Mouse (Mus musculus) heart, adult 2 months (tissue): ENCODE results near the gene Tmem151b. TPM values are rescaled to one million over a fixed set of nuclear protein-coding genes. Genes with fewer than 3 reads are reported as not detected.

Experiments used
- DNase-seq, 2 experiments: peaks; one replicate each; pipeline ENCODE4 v3.0.0; 2021
- H3K27ac ChIP-seq: fragments of 200-600 bp; 2 replicates; pipeline ENCODE4 v1.8.1; 2022
- H3K27me3 ChIP-seq: fragments of 200-500 bp; 2 replicates; pipeline ENCODE4 v1.6.1; 2012; ENCODE audit warnings: mild to moderate bottlenecking, low read length, inconsistent platforms, mixed read lengths; ENCODE audit not compliant: control insufficient read depth, insufficient read depth
- H3K36me3 ChIP-seq: fragments of 200-500 bp; 2 replicates; pipeline ENCODE4 v1.6.1; 2012; ENCODE audit warnings: low read length, inconsistent platforms; ENCODE audit not compliant: control insufficient read depth, insufficient read depth
- H3K4me1 ChIP-seq: fragments of 200-500 bp; 2 replicates; pipeline ENCODE4 v1.6.1; 2011; ENCODE audit warnings: low read length; ENCODE audit not compliant: control insufficient read depth, insufficient read depth
- H3K4me3 ChIP-seq: fragments of 200-600 bp; 2 replicates; pipeline ENCODE4 v1.8.1; 2022
- H3K79me2 ChIP-seq: fragments of 200-500 bp; replicated peaks from 2 replicates; pipeline ENCODE4 v1.6.1; 2012; ENCODE audit warnings: mild to moderate bottlenecking, inconsistent platforms, low read length, moderate library complexity, mixed read lengths; ENCODE audit not compliant: control insufficient read depth, insufficient read depth
- H3K9ac ChIP-seq: fragments of 200-500 bp; 2 replicates; pipeline ENCODE4 v1.6.1; 2012; ENCODE audit warnings: low read depth, mild to moderate bottlenecking, control low read depth, inconsistent platforms, low read length, mixed read lengths
- CTCF ChIP-seq: fragments of 200-600 bp; IDR thresholded peaks from 2 replicates; pipeline ENCODE4 v1.8.1; 2022; ENCODE audit warnings: antibody characterized with exemption, mild to moderate bottlenecking, moderate library complexity
- EP300 ChIP-seq: fragments of 200-500 bp; IDR thresholded peaks from 2 replicates; pipeline ENCODE4 v1.6.1; 2011; ENCODE audit warnings: low read depth, low read length, control low read depth; ENCODE audit not compliant: insufficient read depth
- POLR2A ChIP-seq: fragments of 200-500 bp; IDR thresholded peaks from 2 replicates; pipeline ENCODE4 v1.6.1; 2011; ENCODE audit warnings: mild to moderate bottlenecking, low read depth, low read length, control low read depth; ENCODE audit not compliant: insufficient read depth
- WGBS: fragments of 180-500 bp; shearing (Covaris S2); methylation state at CpG from one replicate; pipeline ENCODE4 v1.1.7; 2018; 5-methylcytosine and 5-hydroxymethylcytosine counted together
- intact Hi-C: fragments of 180-260 bp; cut with DNase I; formaldehyde crosslinking; loops from one replicate; pipeline ENCODE4 v1.15.1; 2025
- polyA plus RNA-seq: library from polyadenylated mRNA; depleted of rRNA; stranded (reverse); fragments of >200 nt; gene quantifications from 2 replicates; pipeline ENCODE4 v1.2.3, GENCODE M21; 2012
- total RNA-seq, 2 experiments: library from RNA; stranded (reverse); gene quantifications; 2 replicates each; pipeline ENCODE4 v1.2.3; 2021

Tmem151b gene
- total and polyA plus RNA-seq, 3 experiments, result 0.04 to 0.07 TPM; not detected in 1

GRCm38 (mm10) chr17:45591701-45592605 lies 42.5 kb upstream of the Tmem151b start:
- peaks cover 33% of the 10 kb centered on the region for H3K4me1 ChIP-seq
- peak overlapping the region; percentile 30 for H3K4me3 ChIP-seq
- peak overlapping the region; percentile 67 for H3K9ac ChIP-seq
- no peaks in the 10 kb centered on the region for H3K27me3 ChIP-seq
- peak overlapping the region; percentile 81 for H3K27ac ChIP-seq
- H3K36me3 ChIP-seq, result no peaks in the 10 kb centered on the region
- H3K79me2 ChIP-seq, result no peaks in the 10 kb centered on the region
- DNase-seq, result peak; percentile 81 to 83
- WGBS, result 14% methylated on average over 16 of the region's 16 CpGs
- intact Hi-C loops, result no loop called here
- TF ChIP-seq CTCF, result no peak
- peak; percentile 55; the same call in 1 of the 2 replicates for TF ChIP-seq POLR2A
- TF ChIP-seq EP300, result peak; percentile 75

- no peak overlapping the region for H3K9ac ChIP-seq
- 0 out of 2 replicates have a peak overlapping the region, but pooled peaks have one; percentile 81 for H3K27ac ChIP-seq
- no peak overlapping the region for H3K4me3 ChIP-seq
- H3K79me2 ChIP-seq, result no peaks in the 10 kb centered on the region
- TF ChIP-seq POLR2A (no peak), CTCF (no peak), EP300 (no peak)
- peaks cover 5% of the 10 kb centered on the region; the same call in 1 of the 2 replicates for H3K36me3 ChIP-seq
- H3K27me3 ChIP-seq, result no peaks in the 10 kb centered on the region
- intact Hi-C loops, result no loop called here
- 85% methylated on average over 6 of the region's 6 CpGs for WGBS
- H3K4me1 ChIP-seq, result peaks cover 29% of the 10 kb centered on the region
- no peak for DNase-seq
Measured at GRCm38 (mm10) chr17:45590410-45590809, 40.9 kb upstream of the Tmem151b start.

DNA sequence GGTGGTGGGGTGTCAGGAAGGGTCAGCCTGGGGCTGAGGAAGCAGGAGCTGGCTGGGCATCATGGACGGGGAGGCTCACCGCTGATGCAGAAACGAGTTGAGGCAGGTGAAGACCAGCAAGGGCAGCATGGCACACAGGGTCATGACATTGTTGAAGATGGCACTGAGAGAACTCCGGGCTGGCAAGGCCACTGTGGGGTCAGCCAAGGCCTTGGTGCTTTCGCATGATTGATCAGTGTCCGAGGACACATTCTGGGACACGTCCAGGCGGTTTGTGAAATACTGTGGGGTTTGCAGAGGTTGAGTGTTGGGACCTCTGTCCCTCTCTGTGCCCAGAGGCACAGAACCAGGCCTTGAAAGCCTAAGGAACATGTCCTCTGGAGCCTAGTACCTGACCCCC lies 40.4 kb upstream of the Tmem151b start:
- Histone ChIP-seq H3K4me3 (no peak overlapping the region), H3K27ac (no peak overlapping the region), H3K9ac (no peak overlapping the region), H3K4me1 (peaks cover 33% of the 10 kb centered on the region), H3K79me2 (no peaks in the 10 kb centered on the region), H3K27me3 (no peaks in the 10 kb centered on the region), H3K36me3 (peaks cover 7% of the 10 kb centered on the region; the same call in 1 of the 2 replicates)
- peak in 1 of 2 experiments; percentile 22 for DNase-seq
- intact Hi-C loops, result loop anchor here (10.0 kb wide), 2 partner anchors 295 to 565 kb away; partner anchors contain the start of gene Mad2l1bp
- TF ChIP-seq CTCF (no peak), POLR2A (no peak), EP300 (no peak)
- WGBS, result 93% methylated on average over 8 of the region's 8 CpGs

- DNase-seq, result no peak
- WGBS, result 93% methylated on average over 7 of the region's 7 CpGs
- H3K9ac ChIP-seq, result no peak overlapping the region
- no peak overlapping the region for H3K27ac ChIP-seq
- H3K4me1 ChIP-seq, result peaks cover 36% of the 10 kb centered on the region
- no peak for TF ChIP-seq EP300
- no peaks in the 10 kb centered on the region for H3K27me3 ChIP-seq
- peaks cover 7% of the 10 kb centered on the region; the same call in 1 of the 2 replicates for H3K36me3 ChIP-seq
- H3K79me2 ChIP-seq, result no peaks in the 10 kb centered on the region
- no peak overlapping the region for H3K4me3 ChIP-seq
- intact Hi-C loops, result loop anchor here (10.0 kb wide), 2 partner anchors 296 to 566 kb away; partner anchors contain the start of gene Mad2l1bp
Measured at GRCm38 (mm10) chr17:45589236-45589635, 39.8 kb upstream of the Tmem151b start.

DNA sequence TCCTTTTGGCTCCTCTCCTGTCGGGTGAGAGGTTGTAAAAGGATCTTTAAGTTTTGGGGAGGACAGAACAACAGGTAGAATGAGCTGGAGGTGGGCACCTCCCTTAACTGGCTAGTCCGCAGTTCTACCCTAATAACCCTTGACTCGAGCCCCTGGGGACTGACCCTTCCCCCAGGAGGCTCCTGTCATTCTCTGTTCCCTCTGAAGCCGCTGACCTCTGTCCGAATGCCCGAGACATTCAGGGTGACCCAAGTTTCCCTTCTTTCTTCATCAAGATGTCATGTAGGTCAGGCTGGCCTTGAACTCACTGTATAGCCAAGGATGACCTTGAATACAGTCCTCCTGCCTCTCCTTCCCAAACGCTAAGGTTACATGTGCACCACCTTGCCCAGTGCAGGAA lies 38.9 kb upstream of the Tmem151b start:
- WGBS, result 86% methylated on average over 7 of the region's 7 CpGs
- Histone ChIP-seq H3K4me3 (no peak overlapping the region), H3K4me1 (peaks cover 35% of the 10 kb centered on the region), H3K27me3 (no peaks in the 10 kb centered on the region), H3K36me3 (peaks cover 11% of the 10 kb centered on the region; the same call in 1 of the 2 replicates), H3K79me2 (no peaks in the 10 kb centered on the region), H3K27ac (no peak overlapping the region), H3K9ac (no peak overlapping the region)
- intact Hi-C loops, result loop anchor here (10.0 kb wide), 2 partner anchors 296 to 566 kb away; partner anchors contain the start of gene Mad2l1bp
- no peak for DNase-seq
- no peak for TF ChIP-seq CTCF
- no peak for TF ChIP-seq POLR2A
- TF ChIP-seq EP300, result no peak
